Comparison of ENCODE assay signal across 8 mouse cellular contexts in genomic region chr5:137072079-137072960, GRCm38 (mm10). TPM values are rescaled to one million over a fixed set of nuclear protein-coding genes. Genes with fewer than 3 reads are reported as not detected.
DNase-seq lines count a peak whose midpoint lies in the region; ATAC-seq and TF ChIP-seq lines count a peak whose summit lies in the region.

Gene Serpine1 (minus strand): TSS chr5:137072268.

- TF ChIP-seq CTCF in heart, adult 2 months (IDR thresholded peaks at IDR 0.05) = no peak
- TF ChIP-seq CTCF in testis, adult 2 months (IDR thresholded peaks at IDR 0.05; ENCODE audit: control insufficient read depth, insufficient read depth, insufficient replicate concordance, low read depth, low read length) = no peak

- intact Hi-C loops in heart, adult 2 months (cut with DNase I) = loop anchor here (2.0 kb wide), 1 partner anchor 34 kb away; no protein-coding TSS in a partner anchor

- H3K9me3 ChIP-seq in embryonic facial prominence, embryonic 12.5 days = no peaks in the 10 kb centered on the region
- no peaks in the 10 kb centered on the region for H3K9me3 ChIP-seq in limb, embryonic 15.5 days

- peak; percentile 62 for DNase-seq in A20 (ENCODE audit: low read depth, low spot score)
- DNase-seq in adrenal gland, adult 8-10 months = peak; percentile 71
- peak; percentile 87 to 92 for DNase-seq in heart, adult 2 months
- peak; percentile 96 for DNase-seq in kidney, adult 11 months

- peak within 1 kb of the TSS; percentile 68 for H3K27ac ChIP-seq in embryonic facial prominence, embryonic 12.5 days
- H3K27ac ChIP-seq in heart, adult 2 months = peak within 1 kb of the TSS; percentile 94
- peak within 1 kb of the TSS; percentile 82 for H3K27ac ChIP-seq in limb, embryonic 15.5 days
- peak within 1 kb of the TSS; percentile 16 for H3K27ac ChIP-seq in testis, adult 2 months (ENCODE audit: control insufficient read depth, insufficient read depth, low read depth, low read length)

- 16% methylated on average over 23 of the region's 23 CpGs for WGBS in embryonic facial prominence, embryonic 12.5 days
- WGBS in heart, adult 2 months = 7% methylated on average over 23 of the region's 23 CpGs
- 11% methylated on average over 23 of the region's 23 CpGs for WGBS in limb, embryonic 15.5 days

- H3K27me3 ChIP-seq in embryonic facial prominence, embryonic 12.5 days = no peaks in the 10 kb centered on the region
- no peaks in the 10 kb centered on the region for H3K27me3 ChIP-seq in heart, adult 2 months (ENCODE audit: control insufficient read depth, insufficient read depth, low read length)
- no peaks in the 10 kb centered on the region for H3K27me3 ChIP-seq in limb, embryonic 15.5 days
- no peaks in the 10 kb centered on the region for H3K27me3 ChIP-seq in myocyte (ENCODE audit: control insufficient read depth, insufficient read depth, insufficient read length)
- no peaks in the 10 kb centered on the region for H3K27me3 ChIP-seq in testis, adult 2 months (ENCODE audit: control insufficient read depth, insufficient read depth, low read length)

- peak; percentile 99 for TF ChIP-seq POLR2A in heart, adult 2 months (IDR thresholded peaks at IDR 0.05; ENCODE audit: insufficient read depth, low read depth, low read length)
- peak; percentile 96 for TF ChIP-seq POLR2A in myocyte (IDR thresholded peaks at IDR 0.05; ENCODE audit: insufficient read length, low read depth)
- no peak for TF ChIP-seq POLR2A in testis, adult 2 months (IDR thresholded peaks at IDR 0.05; ENCODE audit: control insufficient read depth, low read depth, low read length)

- TF ChIP-seq EP300 in heart, adult 2 months (IDR thresholded peaks at IDR 0.05; ENCODE audit: insufficient read depth, low read depth, low read length) = peak; percentile 83

- H3ac ChIP-seq in myocyte (ENCODE audit: control insufficient read depth, insufficient read length) = no peak within 1 kb of the TSS

- H3K4me2 ChIP-seq in embryonic facial prominence, embryonic 12.5 days (replicated peaks) = peak within 1 kb of the TSS; percentile 47
- peak within 1 kb of the TSS; percentile 52 for H3K4me2 ChIP-seq in limb, embryonic 15.5 days
- peak within 1 kb of the TSS; percentile 87 for H3K4me2 ChIP-seq in myocyte (ENCODE audit: low read depth)

- ATAC-seq in embryonic facial prominence, embryonic 12.5 days (ENCODE audit: insufficient number of reproducible peaks, insufficient read depth, low FRiP score, low TSS enrichment) = peak; percentile 90
- peak; percentile 88 for ATAC-seq in limb, embryonic 15.5 days (ENCODE audit: insufficient number of reproducible peaks, low FRiP score, low TSS enrichment, low read depth)

- H3K36me3 ChIP-seq in embryonic facial prominence, embryonic 12.5 days = no peaks in the 10 kb centered on the region
- H3K36me3 ChIP-seq in heart, adult 2 months (ENCODE audit: control insufficient read depth, insufficient read depth, low read length) = no peaks in the 10 kb centered on the region
- no peaks in the 10 kb centered on the region for H3K36me3 ChIP-seq in limb, embryonic 15.5 days
- no peaks in the 10 kb centered on the region for H3K36me3 ChIP-seq in myocyte (ENCODE audit: control insufficient read depth, insufficient read depth)
- no peaks in the 10 kb centered on the region for H3K36me3 ChIP-seq in testis, adult 2 months (ENCODE audit: control insufficient read depth, insufficient read depth, low read length)

- peaks cover 9% of the 10 kb centered on the region; the same call in 1 of the 2 replicates for H3K4me1 ChIP-seq in embryonic facial prominence, embryonic 12.5 days
- peaks cover 25% of the 10 kb centered on the region for H3K4me1 ChIP-seq in heart, adult 2 months (ENCODE audit: control insufficient read depth, insufficient read depth, low read length)
- peaks cover 17% of the 10 kb centered on the region for H3K4me1 ChIP-seq in limb, embryonic 15.5 days
- peaks cover 18% of the 10 kb centered on the region for H3K4me1 ChIP-seq in testis, adult 2 months (ENCODE audit: control insufficient read depth, insufficient read depth, low read length)

- H3K9ac ChIP-seq in embryonic facial prominence, embryonic 12.5 days = no peak within 1 kb of the TSS
- H3K9ac ChIP-seq in heart, adult 2 months (ENCODE audit: low read depth, low read length) = peak within 1 kb of the TSS; percentile 57
- H3K9ac ChIP-seq in limb, embryonic 15.5 days = no peak within 1 kb of the TSS

- no peaks in the 10 kb centered on the region for H3K79me2 ChIP-seq in heart, adult 2 months (replicated peaks; ENCODE audit: control insufficient read depth, insufficient read depth, low read length)
- peaks cover 31% of the 10 kb centered on the region for H3K79me2 ChIP-seq in myocyte (ENCODE audit: control insufficient read depth, insufficient read depth)

- peak within 1 kb of the TSS; percentile 28 for H3K4me3 ChIP-seq in embryonic facial prominence, embryonic 12.5 days
- H3K4me3 ChIP-seq in heart, adult 2 months = peak within 1 kb of the TSS; percentile 56
- peak within 1 kb of the TSS; percentile 30 for H3K4me3 ChIP-seq in limb, embryonic 15.5 days
- peak within 1 kb of the TSS; percentile 28 for H3K4me3 ChIP-seq in myocyte
- H3K4me3 ChIP-seq in testis, adult 2 months (ENCODE audit: control insufficient read depth, low read depth, low read length) = no peak within 1 kb of the TSS

TF ChIP-seq in myocyte, 11 proteins besides CTCF, POLR2A, EP300 and RAD21:
- peak in 1 of 3 experiments; percentile 20 for TF ChIP-seq MYOD1 (IDR thresholded peaks at IDR 0.05; ENCODE audit: control insufficient read depth in 1 of 3, insufficient read length in 2 of 3, low read depth in 2 of 3)
- no peak for TF ChIP-seq USF1 (IDR thresholded peaks at IDR 0.05; ENCODE audit: low read depth)
- TF ChIP-seq POLR2AphosphoS2 (IDR thresholded peaks at IDR 0.05; ENCODE audit: insufficient read length, low read depth) = peak; percentile 91

RNA-seq across cellular contexts. Expression of gene Serpine1, which starts in this region (rescaled TPM):
- 1 to 10 TPM; 2.7 to 9.5 (median 6.5) TPM for total RNA-seq in adrenal gland, adult 8-10 months (2022)
- 0.25 and 0.36 TPM in 2 replicates for polyA plus RNA-seq in embryonic facial prominence, embryonic 12.5 days (2016; fragmentation: Nextera tagmentation; extraction: Ambion mirVana)
- total RNA-seq in heart, adult 2 months (2021) = 10 to 100 TPM; 24.0 to 29.6 TPM
- 21.9 and 41.8 TPM in 2 replicates for polyA plus RNA-seq in heart, adult 2 months (2012; rRNA removed)
- 0.52 and 0.65 TPM in 2 replicates for polyA plus RNA-seq in limb, embryonic 15.5 days (2015; fragmentation: Nextera tagmentation; extraction: Ambion mirVana)
- 17.6 TPM for polyA plus RNA-seq in myocyte (2012; fragmentation: generic; extraction: Trizol)
- 0.72 and 0.88 TPM in 2 replicates for polyA plus RNA-seq in testis, adult 2 months (2012; rRNA removed)

Comparison
In these comparisons a context has a peak if more than half of its experiments do, and no peak if none do; other contexts are left out.
1. Peak in ATAC-seq, H3K4me3 ChIP-seq, H3K27ac ChIP-seq and H3K4me2 ChIP-seq in embryonic facial prominence, embryonic 12.5 days; RNA of the gene not detected or under 1 TPM.
2. Peak in ATAC-seq, H3K4me3 ChIP-seq, H3K27ac ChIP-seq and H3K4me2 ChIP-seq in limb, embryonic 15.5 days; RNA of the gene not detected or under 1 TPM.
3. H3K27ac ChIP-seq: peak in every context shown above with its lines; median percentile 94 in heart, adult 2 months; 82 in limb, embryonic 15.5 days; 68 in embryonic facial prominence, embryonic 12.5 days; 16 in testis, adult 2 months.